Mouse (Mus musculus): ENCODE data around the gene Celsr1. TPM values are rescaled to one million over a fixed set of nuclear protein-coding genes. Genes with fewer than 3 reads are reported as not detected.

The Celsr1 gene
- polyA plus RNA-seq (2012; rRNA removed) = 0.12 and 0.14 TPM in 2 replicates

DNA sequence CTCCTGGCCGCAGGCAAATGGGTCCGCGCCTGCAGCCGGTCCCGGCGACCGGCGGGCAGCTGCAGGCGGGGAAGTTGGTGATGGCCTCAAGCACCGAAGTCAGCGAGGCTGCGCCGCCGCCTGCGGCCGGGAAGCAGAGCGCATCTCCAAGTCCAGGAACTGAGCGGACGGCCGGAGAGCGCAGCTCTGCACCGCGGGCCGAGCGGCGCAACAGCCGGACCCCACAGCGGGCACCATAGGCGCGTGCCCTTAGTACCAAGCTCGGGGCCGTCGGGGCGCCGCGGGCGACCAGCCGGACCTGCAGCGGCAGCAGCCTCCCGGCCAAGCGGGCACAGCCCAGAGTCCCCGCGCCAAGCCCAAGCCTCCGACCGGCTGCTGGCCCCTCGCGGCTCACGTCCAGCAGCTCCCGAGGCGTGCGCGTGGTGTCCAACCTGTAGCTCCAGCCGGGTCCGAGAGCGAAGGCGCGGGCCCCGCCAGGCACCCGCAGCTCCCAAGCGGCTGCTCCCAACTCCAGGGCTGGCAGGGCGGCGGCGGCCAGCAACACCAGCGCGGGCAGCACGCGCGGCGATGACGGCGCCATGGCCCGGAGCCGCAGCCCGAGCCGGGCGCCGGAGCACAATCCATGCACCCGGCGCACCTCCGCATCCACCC, at the start of gene Celsr1:
Celsr1 (minus strand) TSS at position 587 of the 651 bp plus-strand sequence.

GRCm38 (mm10) chr15:86057413-86057812, 23.8 kb upstream of the Celsr1 start, which contains the start of gene Gramd4:
Gene Gramd4, plus strand, starts transcription at chr15:86057695.

DNA sequence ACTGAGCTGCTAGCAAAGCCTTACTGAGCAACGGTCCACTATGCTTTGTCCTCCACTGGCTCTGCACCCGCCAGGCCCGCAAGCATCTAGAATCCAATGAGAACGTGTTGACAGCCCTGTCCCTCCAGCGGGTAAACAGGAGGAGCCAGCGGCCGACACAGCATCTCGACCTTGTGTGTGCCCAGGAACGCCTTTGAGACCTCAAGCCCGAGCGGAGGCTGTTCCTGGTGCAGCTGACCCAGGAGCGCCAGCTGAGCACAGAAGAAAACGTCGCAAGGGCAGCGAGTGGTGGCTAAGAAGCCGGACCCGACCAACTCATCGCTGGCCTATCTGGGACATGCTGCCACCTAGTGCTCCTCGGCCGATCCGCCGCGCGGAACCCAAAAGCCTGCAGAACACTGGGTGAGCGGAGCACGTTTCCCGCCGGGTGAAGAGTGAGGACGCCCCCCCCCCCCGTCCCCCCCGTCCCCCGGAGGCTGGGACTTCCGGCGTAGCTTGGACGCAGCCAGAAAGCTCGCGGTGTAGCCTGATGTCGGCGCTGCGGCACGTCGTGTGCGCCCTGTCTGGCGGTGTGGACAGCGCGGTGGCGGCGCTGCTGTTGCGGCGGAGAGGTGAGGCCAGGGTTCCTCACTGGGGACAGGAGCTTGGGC, 154.6 kb downstream of the Celsr1 start, which contains the start of gene Trmu:
Trmu (plus strand) TSS at position 465 of the 650 bp plus-strand sequence.

GRCm38 (mm10) chr15:85859490-85860031, 174.0 kb downstream of the Celsr1 start, which contains the start of gene Gtse1:
Gene Gtse1, plus strand, starts transcription at chr15:85859745.

Other genes starting within 250 kb of the Celsr1 start
- 13.5 and 16.0 TPM in 2 replicates for gene Cdpf1, start 222.1 kb downstream of the Celsr1 start, polyA plus RNA-seq (2012; rRNA removed)
- 0.10 TPM in 2 replicates for gene Pkdrej, start 212.0 kb downstream of the Celsr1 start, polyA plus RNA-seq (2012; rRNA removed)
- 3.2 and 4.2 TPM in 2 replicates for gene Ttc38, start 201.5 kb downstream of the Celsr1 start, polyA plus RNA-seq (2012; rRNA removed)
- gene Gtse1, start 174.0 kb downstream of the Celsr1 start, polyA plus RNA-seq (2012; rRNA removed) = 16.9 and 20.6 TPM in 2 replicates
- 13.6 and 14.3 TPM in 2 replicates for gene Trmu, start 154.5 kb downstream of the Celsr1 start, polyA plus RNA-seq (2012; rRNA removed)
- gene Gramd4, start 23.9 kb upstream of the Celsr1 start, polyA plus RNA-seq (2012; rRNA removed) = 6.2 and 7.3 TPM in 2 replicates
- 2.4 and 2.8 TPM in 2 replicates for gene Cerk, start 152.4 kb upstream of the Celsr1 start, polyA plus RNA-seq (2012; rRNA removed)
- 5.4 and 7.4 TPM in 2 replicates for gene Tbc1d22a, start 180.7 kb upstream of the Celsr1 start, polyA plus RNA-seq (2012; rRNA removed)

Data from liver, embryonic 14 days (tissue).